Mouse (Mus musculus) ovary, postnatal 36 days (tissue): ENCODE results near the gene Mrpl1.

Source experiments
- DNase-seq: peaks from one replicate; pipeline ENCODE4 v3.0.0; 2022; ENCODE audit warnings: low spot score, mixed read lengths

Mrpl1 gene

GRCm38 (mm10) chr5:96209459-96209858 is at the start of gene Mrpl1:
Gene Mrpl1, plus strand, starts transcription at chr5:96209493.
- peak; percentile 30 for DNase-seq

- DNase-seq, result peak; percentile 22
Measured at GRCm38 (mm10) chr5:96160467-96161262, 48.6 kb upstream of the Mrpl1 start.

- DNase-seq, result no peak
Measured at GRCm38 (mm10) chr5:96161263-96161577, 48.1 kb upstream of the Mrpl1 start.

- DNase-seq, result peak; percentile 63
Measured at GRCm38 (mm10) chr5:96161578-96162398, 47.5 kb upstream of the Mrpl1 start.

GRCm38 (mm10) chr5:96162399-96163331 is 46.6 kb upstream of the Mrpl1 start:
- DNase-seq, result peak; percentile 83

- no peak for DNase-seq
Measured at GRCm38 (mm10) chr5:96163396-96164020, 45.8 kb upstream of the Mrpl1 start.

GRCm38 (mm10) chr5:96164021-96164411 is 45.3 kb upstream of the Mrpl1 start, which contains the start of gene Cnot6l:
Gene Cnot6l, minus strand, starts transcription at chr5:96164171.
- DNase-seq, result no peak

- DNase-seq, result no peak
Measured at GRCm38 (mm10) chr5:96166761-96167160, 42.5 kb upstream of the Mrpl1 start.

- DNase-seq, result no peak
Measured at GRCm38 (mm10) chr5:96170443-96170842, 38.9 kb upstream of the Mrpl1 start.

- DNase-seq, result no peak
Measured at GRCm38 (mm10) chr5:96171765-96172164, 37.5 kb upstream of the Mrpl1 start.

- no peak for DNase-seq
Measured at GRCm38 (mm10) chr5:96176121-96176520, 33.2 kb upstream of the Mrpl1 start.

GRCm38 (mm10) chr5:96176879-96177358 is 32.4 kb upstream of the Mrpl1 start:
- no peak for DNase-seq

- no peak for DNase-seq
Measured at GRCm38 (mm10) chr5:96183211-96183610, 26.1 kb upstream of the Mrpl1 start.

GRCm38 (mm10) chr5:96183987-96184386 is 25.3 kb upstream of the Mrpl1 start:
- DNase-seq, result no peak

GRCm38 (mm10) chr5:96189761-96190160 is 19.5 kb upstream of the Mrpl1 start:
- DNase-seq, result no peak

- no peak for DNase-seq
Measured at GRCm38 (mm10) chr5:96191251-96191650, 18.0 kb upstream of the Mrpl1 start.

GRCm38 (mm10) chr5:96196547-96197052 is 12.7 kb upstream of the Mrpl1 start:
- no peak for DNase-seq

- no peak for DNase-seq
Measured at GRCm38 (mm10) chr5:96198271-96198670, 11.0 kb upstream of the Mrpl1 start.

GRCm38 (mm10) chr5:96200269-96200668 is 9.0 kb upstream of the Mrpl1 start:
- DNase-seq, result no peak

- DNase-seq, result no peak
Measured at GRCm38 (mm10) chr5:96201462-96202154, 7.7 kb upstream of the Mrpl1 start.

GRCm38 (mm10) chr5:96206897-96207296 is 2.4 kb upstream of the Mrpl1 start:
- DNase-seq, result peak; percentile 64
